8 mouse cellular contexts compared by ENCODE assay signal in genomic region chr13:113617891-113618823, GRCm38 (mm10). TPM values are rescaled to one million over a fixed set of nuclear protein-coding genes. Genes with fewer than 3 reads are reported as not detected.
DNase-seq lines count a peak whose midpoint lies in the region; ATAC-seq and TF ChIP-seq lines count a peak whose summit lies in the region.

Gene Snx18, minus strand, starts transcription at chr13:113618564.

- peak within 1 kb of the TSS; percentile 93 for H3K27ac ChIP-seq in hindbrain, embryonic 10.5 days
- H3K27ac ChIP-seq in lung, embryonic 16.5 days (ENCODE audit: low read length), result peak within 1 kb of the TSS; percentile 84
- no peak within 1 kb of the TSS for H3K27ac ChIP-seq in thymus, adult 2 months (ENCODE audit: control insufficient read depth, insufficient read depth, low read length)

- H3K9ac ChIP-seq in lung, embryonic 16.5 days (ENCODE audit: low read length), result peak within 1 kb of the TSS; percentile 95

- H3K4me2 ChIP-seq in lung, embryonic 16.5 days (ENCODE audit: low read depth, low read length), result peak within 1 kb of the TSS; percentile 79

- TF ChIP-seq CTCF in thymus, adult 2 months (IDR thresholded peaks at IDR 0.05; ENCODE audit: borderline replicate concordance, control insufficient read depth, extremely low read depth, insufficient read depth, low read length, poor library complexity), result peak; percentile 99

- DNase-seq in NIH3T3 (ENCODE audit: low read depth), result peak; percentile 95
- DNase-seq in cerebellum, adult 9-11 months, result peak; percentile 92
- peak; percentile 76 to 93 for DNase-seq in frontal cortex, adult 2 months (ENCODE audit: extremely low spot score in 1 of 2, low spot score in 1 of 2)
- DNase-seq in hindbrain, embryonic 10.5 days (ENCODE audit: low spot score), result peak; percentile 92
- DNase-seq in layer of hippocampus, adult 9-11 months, result peak; percentile 93
- DNase-seq in ovary, adult 18-20 months (ENCODE audit: low spot score), result peak; percentile 88
- DNase-seq in thymus, adult 2 months, result peak; percentile 90

- H3K4me3 ChIP-seq in hindbrain, embryonic 10.5 days, result peak within 1 kb of the TSS; percentile 86
- H3K4me3 ChIP-seq in lung, embryonic 16.5 days (ENCODE audit: low read length), result peak within 1 kb of the TSS; percentile 79
- peak within 1 kb of the TSS; percentile 83 for H3K4me3 ChIP-seq in thymus, adult 2 months (ENCODE audit: control insufficient read depth, insufficient read depth, low read length)

- no peaks in the 10 kb centered on the region for H3K27me3 ChIP-seq in hindbrain, embryonic 10.5 days (ENCODE audit: insufficient read depth, poor library complexity, severe bottlenecking)
- H3K27me3 ChIP-seq in lung, embryonic 16.5 days (ENCODE audit: control insufficient read depth, insufficient read depth, low read depth, low read length), result no peaks in the 10 kb centered on the region
- H3K27me3 ChIP-seq in thymus, adult 2 months (ENCODE audit: control insufficient read depth, insufficient read depth, low read length), result no peaks in the 10 kb centered on the region

- H3K36me3 ChIP-seq in hindbrain, embryonic 10.5 days, result no peaks in the 10 kb centered on the region
- H3K36me3 ChIP-seq in lung, embryonic 16.5 days (ENCODE audit: control insufficient read depth, insufficient read depth, low read length), result no peaks in the 10 kb centered on the region
- no peaks in the 10 kb centered on the region for H3K36me3 ChIP-seq in thymus, adult 2 months (ENCODE audit: control insufficient read depth, insufficient read depth, low read length)

- peak; percentile 92 for TF ChIP-seq POLR2A in thymus, adult 2 months (IDR thresholded peaks at IDR 0.05; ENCODE audit: control insufficient read depth, extremely low read depth, insufficient read depth, low read length, poor library complexity)

- no peaks in the 10 kb centered on the region for H3K9me3 ChIP-seq in hindbrain, embryonic 10.5 days
- no peaks in the 10 kb centered on the region for H3K9me3 ChIP-seq in lung, embryonic 16.5 days (ENCODE audit: control insufficient read depth, low read length)

- WGBS in hindbrain, embryonic 10.5 days, result under 1% methylated on average over 119 of the region's 119 CpGs
- under 1% methylated on average over 93 of the region's 119 CpGs for WGBS in lung, embryonic 16.5 days
- 1% methylated on average over 119 of the region's 119 CpGs for WGBS in thymus, adult 2 months

- H3K4me1 ChIP-seq in hindbrain, embryonic 10.5 days (replicated peaks), result peaks cover 51% of the 10 kb centered on the region
- peaks cover 43% of the 10 kb centered on the region for H3K4me1 ChIP-seq in lung, embryonic 16.5 days (replicated peaks; ENCODE audit: control insufficient read depth, insufficient read depth, low read length)
- peaks cover 30% of the 10 kb centered on the region for H3K4me1 ChIP-seq in thymus, adult 2 months (replicated peaks; ENCODE audit: control insufficient read depth, insufficient read depth, low read length)

- peak; percentile 91 for ATAC-seq in lung, embryonic 16.5 days (ENCODE audit: low read depth)

RNA-seq across cellular contexts. Expression of gene Snx18, which starts in this region (rescaled TPM):
- 17.5 and 19.5 TPM in 2 replicates for polyA plus RNA-seq in frontal cortex, adult 2 months (2012; rRNA removed)
- 18.1 and 18.4 TPM in 2 replicates for polyA plus RNA-seq in hindbrain, embryonic 10.5 days (2016; fragmentation: Nextera tagmentation; extraction: Ambion mirVana)
- polyA plus RNA-seq in lung, embryonic 16.5 days (2015; fragmentation: Nextera tagmentation; extraction: Ambion mirVana), result 14.8 and 15.3 TPM in 2 replicates
- 15.6 and 21.0 TPM in 2 replicates for polyA plus RNA-seq in thymus, adult 2 months (2012; rRNA removed)
